In genomic region chr16:13323751-13324150, GRCm38 (mm10) we compare ENCODE assay signal across 10 mouse cellular contexts.
A peak's percentile ranks its signal among the peaks of the same experiment; 100 is the strongest.
DNase-seq lines count a peak whose midpoint lies in the region; ATAC-seq and TF ChIP-seq lines count a peak whose summit lies in the region.
"Had no signal": no experiment of that assay in that cellular context is flagged by ENCODE, and none has a peak within 500 bp of the region (broad histone marks: within the 10 kb centered on the region; RNA-seq: fewer than 3 reads in every experiment).

No protein-coding gene starts in this region.

- ATAC-seq in frontal cortex, adult (ENCODE audit: low TSS enrichment): 0 out of 2 replicates have a peak, but pooled peaks have one; percentile 17

- peaks cover 2% of the 10 kb centered on the region for H3K36me3 ChIP-seq in ES-E14 (ENCODE audit: control insufficient read depth, insufficient read depth, low read length, poor library complexity, severe bottlenecking)
- H3K36me3 ChIP-seq: lung, embryonic 15.5 days had no signal

- in situ Hi-C loops in ES-E14 (cut with MboI; ENCODE audit: low sequenced_read_pairs in 2 of 2, unreplicated experiment in 2 of 2): no loop called here

- H3K9ac ChIP-seq in ES-E14 (ENCODE audit: insufficient read depth, low read depth, low read length, poor library complexity, severe bottlenecking): no peak overlapping the region
- H3K9ac ChIP-seq: hindbrain, embryonic 13.5 days; lung, embryonic 15.5 days had no signal

- H3K9me3 ChIP-seq in ES-E14 (ENCODE audit: control insufficient read depth, insufficient read depth, low read depth, low read length): no peaks in the 10 kb centered on the region
- H3K9me3 ChIP-seq: hindbrain, embryonic 13.5 days; lung, embryonic 15.5 days had no signal

- no peak overlapping the region for H3K27ac ChIP-seq in ES-E14 (ENCODE audit: insufficient read depth, low read depth, low read length, poor library complexity, severe bottlenecking)
- H3K27ac ChIP-seq: hindbrain, embryonic 13.5 days; lung, embryonic 15.5 days had no signal

- no peak overlapping the region for H3K4me3 ChIP-seq in ES-E14 (ENCODE audit: insufficient read depth in 1 of 2, low read depth in 1 of 2, low read length in 2 of 2, poor library complexity in 1 of 2, severe bottlenecking in 1 of 2)
- H3K4me3 ChIP-seq: hindbrain, embryonic 13.5 days; lung, embryonic 15.5 days had no signal

- no peak for DNase-seq in frontal cortex, postnatal 14 days (ENCODE audit: low spot score in 2 of 2)
- DNase-seq in kidney, postnatal 14 days: peak; percentile 17
- no peak for DNase-seq in kidney, adult 11 months
- DNase-seq in ES-E14 (ENCODE audit: low read depth, low spot score): peak; percentile 16
- peak; percentile 37 for DNase-seq in fat pad, adult 2 months (ENCODE audit: extremely low read depth, low read depth, low spot score)
- no peak for DNase-seq in right cerebral cortex, postnatal 36 days (ENCODE audit: low spot score in 2 of 2)
- no peak for DNase-seq in cerebellum, postnatal 4 days (ENCODE audit: low spot score in 2 of 2)

- H3K4me1 ChIP-seq in ES-E14 (ENCODE audit: control insufficient read depth in 2 of 2, insufficient read depth in 2 of 2, low read length in 2 of 2, poor library complexity in 1 of 2): peaks cover 0 to 4% of the 10 kb centered on the region in 2 experiments; a peak in 2 of 4 replicates

TF ChIP-seq in ES-E14, 5 proteins besides CTCF, POLR2A, EP300 and RAD21:
- TF ChIP-seq HCFC1 (IDR thresholded peaks at IDR 0.05; ENCODE audit: borderline replicate concordance, insufficient read depth, low read length) (no peak), CHD2 (IDR thresholded peaks at IDR 0.05; ENCODE audit: low read depth, low read length) (no peak), MAFK (IDR thresholded peaks at IDR 0.05; ENCODE audit: insufficient read depth, low read depth, low read length) (peak; percentile 24; the same call in 1 of the 2 replicates), ZC3H11A (IDR thresholded peaks at IDR 0.05; ENCODE audit: borderline replicate concordance, low read depth, low read length) (no peak)

Comparison
In these comparisons a context has a peak if more than half of its experiments do, and no peak if none do; other contexts are left out.
1. DNase-seq: peak in kidney, postnatal 14 days (single experiment), ES-E14 (single experiment) and fat pad, adult 2 months (single experiment); none in frontal cortex, postnatal 14 days (0 of 2), kidney, adult 11 months (single experiment), right cerebral cortex, postnatal 36 days (0 of 2) and cerebellum, postnatal 4 days (0 of 2).